In the genomic region with DNA sequence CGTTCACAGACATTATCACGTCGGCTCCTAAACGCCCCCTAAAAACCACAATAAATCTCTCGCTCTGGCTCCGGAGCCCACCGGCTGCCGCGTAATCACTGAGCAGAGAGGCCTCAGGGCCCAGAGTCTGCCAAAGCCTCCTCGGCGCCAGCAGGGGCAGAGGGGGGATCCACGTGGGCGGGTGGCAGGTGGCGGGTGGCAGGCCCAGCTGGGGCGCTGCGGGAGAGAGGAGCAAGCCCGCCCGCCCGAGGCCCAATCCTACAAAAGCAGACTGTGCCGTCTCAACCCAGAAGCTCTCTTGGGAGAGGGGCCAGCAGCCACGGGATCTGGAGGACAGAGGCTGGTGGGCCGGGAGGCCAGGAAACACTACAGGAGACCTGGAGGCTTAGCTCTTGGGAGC, we compare ENCODE assay signal across 8 mouse cellular contexts. TPM values are rescaled to one million over a fixed set of nuclear protein-coding genes. Genes with fewer than 3 reads are reported as not detected.
A peak's percentile ranks its signal among the peaks of the same experiment; 100 is the strongest.
DNase-seq lines count a peak whose midpoint lies in the region; ATAC-seq and TF ChIP-seq lines count a peak whose summit lies in the region.

No protein-coding gene starts in this region.

- peak overlapping the region; percentile 42 for H3K4me2 ChIP-seq in hindbrain, postnatal 0 days (ENCODE audit: low read depth, low read length)
- H3K4me2 ChIP-seq in midbrain, embryonic 12.5 days (replicated peaks), result peak overlapping the region; percentile 48

- peak; percentile 60 for DNase-seq in embryo, embryonic 10 days (ENCODE audit: low spot score)
- DNase-seq in embryo, embryonic 9.5 days (ENCODE audit: extremely low spot score), result no peak
- DNase-seq in right cerebral cortex, postnatal 10 days (ENCODE audit: low spot score in 2 of 2), result peak; percentile 82 to 84
- DNase-seq in right cerebral cortex, adult 2 months (ENCODE audit: low spot score in 2 of 2), result no peak
- peak; percentile 81 for DNase-seq in hindbrain, postnatal 0 days (ENCODE audit: low spot score)
- DNase-seq in testis, postnatal 10 days (ENCODE audit: low spot score), result no peak
- no peak for DNase-seq in spleen, adult 18-20 months

- peaks cover 14% of the 10 kb centered on the region for H3K4me1 ChIP-seq in hindbrain, postnatal 0 days (ENCODE audit: insufficient read depth, low read length)
- H3K4me1 ChIP-seq in midbrain, embryonic 12.5 days, result peaks cover 39% of the 10 kb centered on the region

- H3K27ac ChIP-seq in hindbrain, postnatal 0 days, result peak overlapping the region; percentile 20; the same call in 1 of the 2 replicates
- H3K27ac ChIP-seq in midbrain, embryonic 12.5 days (replicated peaks), result peak overlapping the region; percentile 84

- WGBS in hindbrain, postnatal 0 days, result 3% methylated on average over 22 of the region's 22 CpGs
- WGBS in midbrain, embryonic 12.5 days, result under 1% methylated on average over 22 of the region's 22 CpGs

- peak overlapping the region; percentile 18; the same call in 1 of the 2 replicates for H3K4me3 ChIP-seq in hindbrain, postnatal 0 days (ENCODE audit: low read length)
- H3K4me3 ChIP-seq in midbrain, embryonic 12.5 days, result peak overlapping the region; percentile 14; the same call in 1 of the 2 replicates

- H3K36me3 ChIP-seq in hindbrain, postnatal 0 days (ENCODE audit: insufficient read depth, low read length), result no peaks in the 10 kb centered on the region
- no peaks in the 10 kb centered on the region for H3K36me3 ChIP-seq in midbrain, embryonic 12.5 days

- no peaks in the 10 kb centered on the region for H3K9me3 ChIP-seq in hindbrain, postnatal 0 days (ENCODE audit: low read length)
- H3K9me3 ChIP-seq in midbrain, embryonic 12.5 days, result no peaks in the 10 kb centered on the region

- peak; percentile 67 for ATAC-seq in hindbrain, postnatal 0 days
- peak; percentile 79 for ATAC-seq in midbrain, embryonic 12.5 days (ENCODE audit: low FRiP score, low read depth)

- H3K27me3 ChIP-seq in hindbrain, postnatal 0 days (ENCODE audit: insufficient read depth, low read length), result 0 out of 2 replicates have a peak, but pooled peaks cover 3% of the 10 kb centered on the region
- peaks cover 55% of the 10 kb centered on the region for H3K27me3 ChIP-seq in midbrain, embryonic 12.5 days

- H3K9ac ChIP-seq in hindbrain, postnatal 0 days (replicated peaks; ENCODE audit: low read length), result 0 out of 2 replicates have a peak overlapping the region, but pooled peaks have one; percentile 21
- peak overlapping the region; percentile 32; the same call in 1 of the 2 replicates for H3K9ac ChIP-seq in midbrain, embryonic 12.5 days (replicated peaks)

- 0 out of 2 replicates have a peak, but pooled peaks have one; percentile 6 for TF ChIP-seq CTCF in hindbrain, postnatal 0 days (IDR thresholded peaks at IDR 0.05; ENCODE audit: low read depth)

RNA-seq across cellular contexts. Expression of a gene that starts 19.2 kb away (rescaled TPM):
- total RNA-seq in hindbrain, postnatal 0 days (2014; rRNA removed), result 89.2 and 98.3 TPM in 2 replicates
- 8.6 and 8.8 TPM in 2 replicates for polyA plus RNA-seq in hindbrain, postnatal 0 days (2015; fragmentation: Nextera tagmentation; extraction: Ambion mirVana)
- polyA plus RNA-seq in midbrain, embryonic 12.5 days (2016; fragmentation: Nextera tagmentation; extraction: Ambion mirVana), result 13.7 TPM in 2 replicates

Comparison
In these comparisons a context has a peak if more than half of its experiments do, and no peak if none do; other contexts are left out.
1. DNase-seq: peak in embryo, embryonic 10 days (single experiment), right cerebral cortex, postnatal 10 days (2 of 2) and hindbrain, postnatal 0 days (single experiment); none in embryo, embryonic 9.5 days (single experiment), right cerebral cortex, adult 2 months (0 of 2), testis, postnatal 10 days (single experiment) and spleen, adult 18-20 months (0 of 2).